Mouse (Mus musculus) stomach, postnatal 0 days (tissue): ENCODE measurements around the gene Dtnbp1. TPM values are rescaled to one million over a fixed set of nuclear protein-coding genes. Genes with fewer than 3 reads are reported as not detected.

Source experiments
- ATAC-seq: fragments of 200-750 bp; cut with Nextera tagmentation; 2 replicates; pipeline ENCODE4 v1.8.0; 2017; ENCODE audit not compliant: low FRiP score, low TSS enrichment
- DNase-seq: peaks from one replicate; pipeline ENCODE4 v3.0.0-alpha.2; 2016; ENCODE audit warnings: low spot score
- H3K27ac ChIP-seq: fragments of 300-500 bp; sonication (generic); replicated peaks from 2 replicates; pipeline ENCODE4 v1.5.1; 2014; ENCODE audit warnings: mild to moderate bottlenecking, control low read depth
- H3K27me3 ChIP-seq: fragments of 300-500 bp; sonication (generic); 2 replicates; pipeline ENCODE4 v1.6.1; 2014; ENCODE audit warnings: low read length; ENCODE audit not compliant: control insufficient read depth, insufficient read depth
- H3K36me3 ChIP-seq: fragments of 300-500 bp; sonication (generic); 2 replicates; pipeline ENCODE4 v1.6.1; 2014; ENCODE audit warnings: low read length, mixed read lengths; ENCODE audit not compliant: control insufficient read depth, insufficient read depth
- H3K4me1 ChIP-seq: fragments of 300-500 bp; sonication (generic); replicated peaks from 2 replicates; pipeline ENCODE4 v1.6.1; 2014; ENCODE audit warnings: antibody characterized with exemption; ENCODE audit not compliant: control insufficient read depth, insufficient read depth
- H3K4me2 ChIP-seq: fragments of 300-500 bp; sonication (generic); replicated peaks from 2 replicates; pipeline ENCODE4 v1.6.1; 2014; ENCODE audit warnings: low read depth, mild to moderate bottlenecking, control low read depth, moderate library complexity
- H3K4me3 ChIP-seq: fragments of 300-500 bp; sonication (generic); 2 replicates; pipeline ENCODE4 v1.5.1; 2014; ENCODE audit warnings: low read depth, low read length, control low read depth
- H3K9ac ChIP-seq: fragments of 300-500 bp; sonication (generic); 2 replicates; pipeline ENCODE4 v1.6.1; 2014; ENCODE audit warnings: mild to moderate bottlenecking, low read length, control low read depth, mixed read lengths
- H3K9me3 ChIP-seq: fragments of 300-500 bp; sonication (generic); 2 replicates; pipeline ENCODE4 v1.6.1; 2016; ENCODE audit warnings: low read length; ENCODE audit not compliant: control insufficient read depth
- CTCF ChIP-seq: IDR thresholded peaks from 2 replicates; pipeline ENCODE4 v1.5.1; 2016; ENCODE audit warnings: antibody characterized with exemption, low read depth, mild to moderate bottlenecking, moderate library complexity
- EP300 ChIP-seq: optimal IDR thresholded peaks from 2 replicates; pipeline ENCODE3; 2016; ENCODE audit warnings: antibody characterized with exemption
- WGBS: fragments of 180-500 bp; shearing (Covaris S2); extraction: QIAGEN DNeasy Blood & Tissue Kit; methylation state at CpG from one replicate; pipeline ENCODE4 v1.1.7; 2014; 5-methylcytosine and 5-hydroxymethylcytosine counted together
- polyA plus RNA-seq: library from polyadenylated mRNA; unstranded; fragments of >200 nt; fragmentation: Nextera tagmentation; extraction: Ambion mirVana; gene quantifications from 2 replicates; pipeline ENCODE4 v1.2.1, GENCODE M21; 2015

The Dtnbp1 gene
- polyA plus RNA-seq, 1 experiment from 2014 or later = 47.7 TPM

DNA sequence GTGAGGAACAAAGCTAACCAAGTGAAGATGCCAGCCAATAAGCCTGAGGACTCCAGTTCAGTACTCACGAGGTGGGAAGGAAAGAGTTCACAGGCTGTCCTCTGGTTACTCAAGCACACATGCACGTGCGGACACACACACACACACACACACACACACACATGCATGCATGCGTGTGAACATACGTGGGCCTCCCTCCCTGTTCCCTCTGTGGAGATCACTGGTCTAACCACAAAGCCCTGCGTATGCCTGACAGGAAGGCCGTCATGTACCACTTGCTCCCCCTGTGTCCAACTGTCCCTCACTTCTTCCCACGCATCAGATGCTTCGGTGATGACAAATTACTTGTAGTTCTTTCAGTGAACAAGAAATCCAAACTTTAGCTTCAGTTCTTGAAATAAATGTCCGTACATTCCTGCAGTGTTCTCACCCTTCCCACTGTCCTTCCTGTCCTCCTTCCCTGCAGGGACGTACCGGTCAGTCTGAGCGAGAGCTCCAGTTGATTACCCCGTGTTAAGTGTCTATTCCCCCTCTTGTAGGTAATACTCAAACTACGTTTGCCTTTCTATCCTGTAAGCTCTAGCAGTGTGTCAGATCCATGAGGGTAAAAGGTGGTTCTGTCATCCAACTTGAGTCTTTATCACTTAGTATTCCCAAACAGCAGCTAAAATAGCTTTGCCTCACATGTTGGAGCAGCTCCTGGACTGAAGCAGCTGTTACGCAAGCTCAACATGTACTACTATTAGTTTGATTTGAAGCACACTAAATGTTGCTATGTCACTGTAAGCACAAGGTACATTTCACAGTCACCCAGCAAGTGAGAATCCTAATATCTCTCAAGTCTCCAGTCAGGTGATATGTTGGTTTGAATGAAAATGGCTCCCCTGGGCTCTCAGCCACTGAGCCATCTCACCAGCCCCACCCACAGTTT is 53.4 kb downstream of the Dtnbp1 start:
- DNase-seq (no peak), ATAC-seq (no peak)
- Histone ChIP-seq H3K27me3 (no peaks in the 10 kb centered on the region), H3K27ac (no peak overlapping the region), H3K4me3 (no peak overlapping the region), H3K9ac (no peak overlapping the region), H3K36me3 (no peaks in the 10 kb centered on the region), H3K4me2 (no peak overlapping the region), H3K4me1 (no peaks in the 10 kb centered on the region), H3K9me3 (no peaks in the 10 kb centered on the region)
- 85% methylated on average over 16 of the region's 16 CpGs for WGBS
- TF ChIP-seq CTCF (no peak), EP300 (no peak)

DNA sequence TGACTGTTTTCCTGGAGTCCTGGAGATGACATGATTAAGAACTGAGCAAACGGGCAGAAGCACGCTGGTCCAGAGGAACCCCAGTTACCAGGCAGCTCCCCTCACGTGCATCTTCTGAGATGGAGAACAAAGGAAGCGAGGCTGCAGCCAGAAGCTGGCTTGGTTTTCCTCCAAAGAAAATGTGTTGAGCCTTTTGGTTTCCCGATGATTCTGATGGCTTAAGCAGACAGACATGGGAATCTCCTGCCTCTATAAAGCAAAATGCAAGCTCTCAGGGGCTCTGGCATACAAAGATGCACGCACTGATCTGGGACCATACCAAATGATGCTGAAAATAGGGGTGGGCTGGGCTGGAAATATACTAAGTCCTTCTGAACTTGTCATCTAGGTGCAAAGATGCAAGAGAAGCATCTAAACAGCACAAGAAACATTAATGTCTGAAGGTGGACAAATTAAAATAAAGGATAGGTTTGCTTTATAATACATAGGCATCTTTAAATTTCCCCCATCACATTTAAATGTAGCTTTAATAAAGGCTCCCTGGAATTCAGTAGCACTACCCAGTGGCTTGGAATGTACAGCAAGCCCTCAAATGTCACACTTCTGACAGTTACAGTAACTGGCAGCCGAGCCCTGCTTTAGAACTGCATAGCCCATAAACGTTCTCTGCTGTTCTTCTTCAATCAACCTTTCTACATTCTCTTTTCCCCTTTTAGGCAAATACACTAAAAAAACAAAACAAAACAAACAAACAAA is 54.9 kb downstream of the Dtnbp1 start:
- TF ChIP-seq CTCF (no peak), EP300 (no peak)
- Histone ChIP-seq H3K9me3 (no peaks in the 10 kb centered on the region), H3K27ac (no peak overlapping the region), H3K36me3 (no peaks in the 10 kb centered on the region), H3K4me1 (no peaks in the 10 kb centered on the region), H3K4me3 (no peak overlapping the region), H3K4me2 (no peak overlapping the region), H3K27me3 (no peaks in the 10 kb centered on the region), H3K9ac (no peak overlapping the region)
- WGBS = 53% methylated on average over 8 of the region's 8 CpGs
- ATAC-seq (no peak), DNase-seq (no peak)

DNA sequence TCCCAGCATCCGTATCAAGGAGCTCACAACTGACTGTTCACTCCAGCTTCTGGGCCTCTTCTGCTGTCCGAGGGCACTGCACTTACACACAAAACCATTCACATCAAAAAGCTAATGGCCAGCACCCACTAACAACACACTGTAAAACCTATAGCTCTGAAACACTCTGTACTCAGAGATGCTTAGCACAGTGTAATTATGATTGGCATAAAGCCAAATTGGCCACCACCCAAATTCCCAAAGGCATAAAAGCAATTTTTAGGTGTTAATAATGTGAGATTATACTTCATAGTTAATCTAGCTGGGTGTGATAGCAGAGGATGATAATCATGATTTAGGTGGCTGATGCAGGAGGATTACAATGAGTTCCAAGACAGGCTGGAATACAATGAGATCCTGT is 58.3 kb downstream of the Dtnbp1 start:
- TF ChIP-seq EP300 (no peak), CTCF (no peak)
- Histone ChIP-seq H3K36me3 (no peaks in the 10 kb centered on the region), H3K4me2 (no peak overlapping the region), H3K9ac (no peak overlapping the region), H3K4me3 (no peak overlapping the region), H3K27me3 (no peaks in the 10 kb centered on the region), H3K27ac (no peak overlapping the region), H3K9me3 (no peaks in the 10 kb centered on the region), H3K4me1 (peaks cover 4% of the 10 kb centered on the region; the same call in 1 of the 2 replicates)
- DNase-seq = no peak
- WGBS = 65% methylated on average over 2 of the region's 2 CpGs
- ATAC-seq = no peak

DNA sequence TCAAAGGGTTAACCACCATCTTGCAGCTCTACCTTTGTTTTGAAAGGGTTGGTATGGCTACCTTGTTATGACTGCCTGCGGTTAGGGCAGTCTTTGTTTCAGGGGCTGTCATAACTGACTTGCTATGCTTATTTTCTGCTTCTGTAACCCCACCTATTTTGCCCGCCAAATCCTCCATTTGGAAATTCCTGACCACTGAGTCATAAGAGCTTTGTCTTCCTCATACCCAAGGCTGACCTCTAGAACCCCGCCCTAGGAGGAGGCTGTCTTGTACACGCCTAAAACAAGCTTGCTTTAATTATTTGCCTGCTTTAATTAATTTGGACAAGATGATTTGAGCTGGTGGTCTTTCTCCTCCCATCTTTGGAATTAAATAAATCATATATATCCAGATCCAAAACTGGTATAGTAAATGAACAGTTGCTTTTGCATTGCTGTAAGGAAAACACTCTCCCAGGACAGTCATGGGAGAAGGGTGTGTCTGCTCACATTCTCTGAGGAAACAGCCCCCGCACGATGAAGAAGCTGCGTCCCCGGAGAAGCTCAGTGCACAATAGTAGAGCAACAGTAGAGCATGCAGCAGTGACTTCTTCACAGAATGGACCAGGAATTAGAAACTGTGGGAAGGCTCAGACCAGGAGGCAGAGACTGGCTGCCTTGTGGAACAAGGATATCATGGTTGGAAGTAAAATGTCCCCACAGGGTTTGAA is 62.5 kb downstream of the Dtnbp1 start:
- WGBS = 46% methylated on average over 8 of the region's 8 CpGs
- H3K36me3 ChIP-seq = no peaks in the 10 kb centered on the region
- no peak overlapping the region for H3K9ac ChIP-seq
- DNase-seq = peak; percentile 41
- ATAC-seq = peak; percentile 75
- H3K27me3 ChIP-seq = no peaks in the 10 kb centered on the region
- no peaks in the 10 kb centered on the region for H3K9me3 ChIP-seq
- TF ChIP-seq EP300 = no peak
- TF ChIP-seq CTCF = no peak
- H3K4me2 ChIP-seq = no peak overlapping the region
- peaks cover 4% of the 10 kb centered on the region; the same call in 1 of the 2 replicates for H3K4me1 ChIP-seq
- H3K27ac ChIP-seq = no peak overlapping the region
- H3K4me3 ChIP-seq = no peak overlapping the region

DNA sequence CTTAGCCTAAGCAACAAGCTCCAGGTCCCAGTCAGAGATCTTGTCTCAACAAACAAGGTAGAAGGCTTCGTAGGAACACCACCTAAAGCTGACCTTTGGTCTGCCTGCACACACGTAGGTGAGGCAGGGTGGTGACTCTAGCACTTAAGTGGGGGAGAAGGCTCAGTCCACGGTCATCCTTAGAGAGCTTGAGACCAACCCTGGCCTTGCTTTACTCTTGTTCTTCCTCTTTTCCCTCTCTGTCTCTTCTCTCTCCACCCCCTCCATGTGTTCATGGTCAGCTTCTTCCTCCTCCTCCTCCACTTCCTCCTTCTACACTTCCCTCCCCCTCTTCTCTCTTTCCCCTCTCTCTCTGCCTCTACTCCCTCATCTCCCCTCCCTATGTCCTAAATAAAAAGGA is 64.3 kb downstream of the Dtnbp1 start:
- no peak overlapping the region for H3K9ac ChIP-seq
- TF ChIP-seq CTCF (no peak), EP300 (no peak)
- peak; percentile 44; the same call in 1 of the 2 replicates for ATAC-seq
- no peak overlapping the region for H3K4me2 ChIP-seq
- no peak overlapping the region for H3K4me3 ChIP-seq
- WGBS = 69% methylated on average over 3 of the region's 3 CpGs
- no peak for DNase-seq
- peaks cover 5% of the 10 kb centered on the region; the same call in 1 of the 2 replicates for H3K4me1 ChIP-seq
- H3K9me3 ChIP-seq = no peaks in the 10 kb centered on the region
- H3K27ac ChIP-seq = no peak overlapping the region
- H3K36me3 ChIP-seq = no peaks in the 10 kb centered on the region
- no peaks in the 10 kb centered on the region for H3K27me3 ChIP-seq
